Mouse (Mus musculus) liver, embryonic 11.5 days (tissue): ENCODE results near the gene Gm10277. TPM values are rescaled to one million over a fixed set of nuclear protein-coding genes. Genes with fewer than 3 reads are reported as not detected.
"Not testable (repeated sequence)": the region's sequence is repeated elsewhere in the genome, so short reads cannot be mapped to it uniquely, and the experiment has no call there.

Experiments used
- ATAC-seq: fragments of 200-750 bp; cut with Nextera tagmentation; replicated peaks from 2 replicates; pipeline ENCODE4 v1.8.0; 2017; ENCODE audit warnings: moderate number of reproducible peaks, mild to moderate bottlenecking, moderate TSS enrichment, moderate library complexity; ENCODE audit not compliant: low FRiP score
- DNase-seq: peaks from one replicate; pipeline ENCODE4 v3.0.0-alpha.2; 2017; ENCODE audit warnings: low spot score
- H3K27ac ChIP-seq: fragments of 300-500 bp; sonication (generic); 2 replicates; pipeline ENCODE4 v1.5.1; 2014; ENCODE audit warnings: mild to moderate bottlenecking, low read depth, low read length, control low read depth
- H3K27me3 ChIP-seq: fragments of 300-500 bp; sonication (generic); replicated peaks from 2 replicates; pipeline ENCODE4 v1.6.1; 2014; ENCODE audit warnings: low read length, mixed read lengths; ENCODE audit not compliant: control insufficient read depth, insufficient read depth
- H3K36me3 ChIP-seq: fragments of 300-500 bp; sonication (generic); 2 replicates; pipeline ENCODE4 v1.6.1; 2014; ENCODE audit warnings: mild to moderate bottlenecking, low read length, moderate library complexity, mixed read lengths; ENCODE audit not compliant: control insufficient read depth, insufficient read depth
- H3K4me1 ChIP-seq: fragments of 300-500 bp; sonication (generic); replicated peaks from 2 replicates; pipeline ENCODE4 v1.6.1; 2014; ENCODE audit warnings: low read length, mixed read lengths; ENCODE audit not compliant: control insufficient read depth, insufficient read depth
- H3K4me2 ChIP-seq: fragments of 300-500 bp; sonication (generic); 2 replicates; pipeline ENCODE4 v1.6.1; 2014; ENCODE audit warnings: mild to moderate bottlenecking, control low read depth, moderate library complexity
- H3K4me3 ChIP-seq: fragments of 300-500 bp; sonication (generic); 2 replicates; pipeline ENCODE4 v1.5.1; 2014; ENCODE audit warnings: low read depth, low read length, control low read depth
- H3K9ac ChIP-seq: fragments of 300-500 bp; sonication (generic); 2 replicates; pipeline ENCODE4 v1.6.1; 2014; ENCODE audit warnings: low read depth, low read length, control low read depth
- H3K9me3 ChIP-seq: fragments of 300-500 bp; sonication (generic); 2 replicates; pipeline ENCODE4 v1.6.1; 2016; ENCODE audit warnings: low read length, inconsistent platforms, mixed read lengths; ENCODE audit not compliant: control insufficient read depth
- WGBS: fragments of 180-500 bp; shearing (Covaris S2); extraction: QIAGEN DNeasy Blood & Tissue Kit; methylation state at CpG from one replicate; pipeline ENCODE4 v1.1.7; 2014; 5-methylcytosine and 5-hydroxymethylcytosine counted together
- polyA plus RNA-seq: library from polyadenylated mRNA; unstranded; fragments of >200 nt; fragmentation: Nextera tagmentation; extraction: Ambion mirVana; gene quantifications from 2 replicates; pipeline ENCODE4 v1.2.1, GENCODE M21; 2014

Gene Gm10277
- polyA plus RNA-seq, 1 experiment from 2014 or later = 2.0 TPM

DNA sequence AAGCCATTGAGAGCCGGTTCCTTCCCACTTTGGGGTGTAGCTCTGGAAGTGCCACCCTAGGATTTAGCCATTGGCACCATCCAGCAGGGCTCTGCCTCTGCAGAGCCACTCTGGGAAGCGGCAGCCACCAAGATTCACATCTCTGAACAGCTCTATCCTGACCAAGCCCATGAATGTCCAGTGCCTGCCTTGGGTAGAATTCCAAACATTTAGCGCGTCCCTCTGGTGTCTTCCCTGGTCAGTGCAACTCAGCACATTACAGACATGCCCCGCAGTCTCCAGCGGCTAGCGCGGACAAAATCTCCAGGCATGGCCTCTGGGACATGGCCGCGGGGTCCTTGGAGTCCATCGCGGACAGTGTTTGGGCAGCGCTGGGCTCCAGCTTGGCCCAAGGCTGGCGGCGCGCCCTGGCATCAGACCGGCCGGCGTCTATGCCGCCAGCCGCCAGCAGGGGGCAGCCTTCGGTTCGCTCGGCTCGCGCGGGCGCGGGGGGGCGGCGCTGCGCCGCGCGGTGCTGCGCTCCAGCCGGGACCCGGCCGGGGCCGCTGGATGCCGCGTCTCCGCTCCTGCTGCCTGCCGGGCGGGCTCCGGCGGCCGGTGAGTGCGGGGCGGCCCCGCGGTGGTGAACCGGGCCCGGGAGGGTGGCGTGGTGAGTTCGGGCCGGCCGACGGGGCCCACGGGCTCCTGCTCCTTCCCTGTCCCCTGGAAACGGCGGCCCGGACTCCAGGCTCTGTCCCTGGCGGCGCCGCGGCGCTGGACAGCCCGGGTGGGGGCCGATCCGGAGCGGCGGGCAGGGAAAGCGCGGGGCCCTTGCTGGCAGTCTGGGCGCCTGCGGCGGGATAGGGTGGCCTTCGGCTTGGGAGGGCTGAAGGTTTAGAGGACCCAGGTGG is 24.5 kb downstream of the Gm10277 start, which contains the start of gene Myo18a:
Gene Myo18a (plus strand): TSS at position 464 of the 890 bp plus-strand sequence.
- Histone ChIP-seq H3K4me2 (peak within 1 kb of the TSS; percentile 100), H3K27me3 (no peaks in the 10 kb centered on the region)
- peak; percentile 68 for ATAC-seq

GRCm38 (mm10) chr11:77760031-77760430 is 27.5 kb downstream of the Gm10277 start:
- no peak overlapping the region for H3K4me3 ChIP-seq
- no peaks in the 10 kb centered on the region for H3K27me3 ChIP-seq
- H3K27ac ChIP-seq = no peak overlapping the region
- 56% methylated on average over 4 of the region's 4 CpGs for WGBS
- H3K36me3 ChIP-seq = no peaks in the 10 kb centered on the region
- no peak overlapping the region for H3K4me2 ChIP-seq
- DNase-seq = no peak
- H3K4me1 ChIP-seq = peaks cover 16% of the 10 kb centered on the region
- H3K9me3 ChIP-seq = no peaks in the 10 kb centered on the region
- no peak for ATAC-seq
- H3K9ac ChIP-seq = no peak overlapping the region

More for the DNA sequence above, 24.5 kb downstream of the Gm10277 start, which contains the start of gene Myo18a:
- no peaks in the 10 kb centered on the region for H3K36me3 ChIP-seq
- peak within 1 kb of the TSS; percentile 77 for H3K27ac ChIP-seq
- H3K4me3 ChIP-seq = peak within 1 kb of the TSS; percentile 87
- peak; percentile 83 for DNase-seq
- H3K9me3 ChIP-seq = no peaks in the 10 kb centered on the region
- H3K4me1 ChIP-seq = peaks cover 44% of the 10 kb centered on the region
- H3K9ac ChIP-seq = peak within 1 kb of the TSS; percentile 86
- WGBS = 3% methylated on average over 76 of the region's 79 CpGs

DNA sequence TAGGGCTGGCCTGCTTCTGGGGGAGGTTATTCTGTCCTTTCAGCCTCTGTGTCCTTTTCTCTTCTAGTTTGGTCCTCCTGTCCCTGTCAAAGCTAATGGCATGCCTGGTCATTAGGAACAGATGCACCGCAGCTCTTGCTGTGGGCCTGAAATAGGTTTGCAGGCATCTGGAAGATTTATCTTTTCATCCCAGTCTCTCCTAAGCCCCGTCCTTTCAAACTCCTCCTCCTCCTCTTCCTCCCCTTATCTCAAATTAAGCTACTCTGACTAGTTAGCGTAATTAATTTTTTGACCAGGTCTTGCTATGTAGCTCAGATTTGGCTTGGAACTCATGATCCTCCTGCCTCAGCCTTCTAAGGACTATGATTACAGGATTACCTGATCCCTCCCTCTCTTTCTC is 34.1 kb downstream of the Gm10277 start:
- no peaks in the 10 kb centered on the region for H3K9me3 ChIP-seq
- H3K4me3 ChIP-seq = no peak overlapping the region
- H3K4me2 ChIP-seq = 0 out of 2 replicates have a peak overlapping the region, but pooled peaks have one; percentile 22
- no peak overlapping the region for H3K9ac ChIP-seq
- 47% methylated on average over 3 of the region's 3 CpGs for WGBS
- ATAC-seq (no peak), DNase-seq (no peak)
- H3K4me1 ChIP-seq = peaks cover 16% of the 10 kb centered on the region
- H3K27me3 ChIP-seq = no peaks in the 10 kb centered on the region
- H3K27ac ChIP-seq = 0 out of 2 replicates have a peak overlapping the region, but pooled peaks have one; percentile 4
- no peaks in the 10 kb centered on the region for H3K36me3 ChIP-seq

GRCm38 (mm10) chr11:77752525-77752924 is 35.0 kb downstream of the Gm10277 start:
- Histone ChIP-seq H3K4me3 (no peak overlapping the region), H3K9ac (no peak overlapping the region), H3K27me3 (no peaks in the 10 kb centered on the region), H3K4me2 (peak overlapping the region; percentile 36), H3K27ac (peak overlapping the region; percentile 46; the same call in 1 of the 2 replicates), H3K36me3 (no peaks in the 10 kb centered on the region), H3K9me3 (no peaks in the 10 kb centered on the region), H3K4me1 (peaks cover 16% of the 10 kb centered on the region)
- 55% methylated on average over 5 of the region's 5 CpGs for WGBS
- ATAC-seq (peak; percentile 68; the same call in 1 of the 2 replicates), DNase-seq (no peak)

GRCm38 (mm10) chr11:77748996-77749395 is 38.6 kb downstream of the Gm10277 start:
- DNase-seq (no peak), ATAC-seq (no peak)
- no peaks in the 10 kb centered on the region for H3K9me3 ChIP-seq
- H3K27me3 ChIP-seq = no peaks in the 10 kb centered on the region
- no peak overlapping the region for H3K4me2 ChIP-seq
- H3K4me3 ChIP-seq = no peak overlapping the region
- no peak overlapping the region for H3K9ac ChIP-seq
- WGBS = 82% methylated on average over 5 of the region's 5 CpGs
- H3K27ac ChIP-seq = no peak overlapping the region
- H3K4me1 ChIP-seq = peaks cover 25% of the 10 kb centered on the region
- no peaks in the 10 kb centered on the region for H3K36me3 ChIP-seq

GRCm38 (mm10) chr11:77747103-77747502 is 40.4 kb downstream of the Gm10277 start:
- not testable (repeated sequence) for H3K4me3 ChIP-seq, ATAC-seq, H3K4me2 ChIP-seq, H3K27me3 ChIP-seq, DNase-seq, H3K9ac ChIP-seq, H3K27ac ChIP-seq, H3K36me3 ChIP-seq, H3K9me3 ChIP-seq
- H3K4me1 ChIP-seq = peaks cover 12% of the 10 kb centered on the region
- WGBS = 83% methylated on average over 13 of the region's 15 CpGs

DNA sequence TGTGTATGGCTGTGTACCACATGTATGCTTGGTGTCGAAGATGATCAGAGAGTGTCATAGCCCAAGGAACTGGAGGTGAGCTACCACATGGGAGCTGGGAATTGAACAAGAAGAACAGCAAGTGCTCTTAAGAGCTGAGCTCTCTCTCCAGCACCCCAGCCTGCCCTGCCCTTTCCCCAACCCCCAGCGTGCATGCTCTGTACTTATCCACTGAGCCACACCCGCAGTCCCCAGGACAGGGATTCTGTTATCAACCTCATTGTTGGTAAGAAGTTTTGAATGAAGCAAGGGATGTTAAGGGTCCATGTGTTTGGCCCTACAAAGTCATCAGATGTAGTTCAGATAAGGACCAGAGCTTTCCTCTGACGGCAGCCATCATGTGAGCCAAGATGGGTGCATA is 40.9 kb downstream of the Gm10277 start:
- ATAC-seq (peak; percentile 79), DNase-seq (no peak)
- H3K36me3 ChIP-seq = no peaks in the 10 kb centered on the region
- no peaks in the 10 kb centered on the region for H3K27me3 ChIP-seq
- H3K4me1 ChIP-seq = peaks cover 9% of the 10 kb centered on the region
- no peak overlapping the region for H3K9ac ChIP-seq
- no peak overlapping the region for H3K4me3 ChIP-seq
- 61% methylated on average over 4 of the region's 4 CpGs for WGBS
- H3K27ac ChIP-seq = no peak overlapping the region
- H3K4me2 ChIP-seq = no peak overlapping the region
- H3K9me3 ChIP-seq = no peaks in the 10 kb centered on the region

GRCm38 (mm10) chr11:77743966-77744365 is 43.6 kb downstream of the Gm10277 start:
- Histone ChIP-seq H3K9me3 (no peaks in the 10 kb centered on the region), H3K9ac (no peak overlapping the region), H3K27me3 (no peaks in the 10 kb centered on the region), H3K4me3 (no peak overlapping the region), H3K4me2 (no peak overlapping the region), H3K36me3 (no peaks in the 10 kb centered on the region), H3K27ac (no peak overlapping the region), H3K4me1 (peaks cover 9% of the 10 kb centered on the region)
- ATAC-seq (0 out of 2 replicates have a peak, but pooled peaks have one; percentile 45), DNase-seq (no peak)
- WGBS = 33% methylated on average over 6 of the region's 6 CpGs
